Mouse (Mus musculus) layer of hippocampus, adult 9-10 months (tissue): Measurements from ENCODE around the gene Per2.
"Not testable (repeated sequence)": the region's sequence is repeated elsewhere in the genome, so short reads cannot be mapped to it uniquely, and the experiment has no call there.

Experiments used
- DNase-seq: peaks from one replicate; pipeline ENCODE4 v3.0.0; 2022; ENCODE audit warnings: low spot score

Gene Per2

GRCm38 (mm10) chr1:91459059-91459809 lies at the start of gene Per2:
Gene Per2, minus strand, starts transcription at chr1:91459324.
- peak; percentile 99 for DNase-seq

DNA sequence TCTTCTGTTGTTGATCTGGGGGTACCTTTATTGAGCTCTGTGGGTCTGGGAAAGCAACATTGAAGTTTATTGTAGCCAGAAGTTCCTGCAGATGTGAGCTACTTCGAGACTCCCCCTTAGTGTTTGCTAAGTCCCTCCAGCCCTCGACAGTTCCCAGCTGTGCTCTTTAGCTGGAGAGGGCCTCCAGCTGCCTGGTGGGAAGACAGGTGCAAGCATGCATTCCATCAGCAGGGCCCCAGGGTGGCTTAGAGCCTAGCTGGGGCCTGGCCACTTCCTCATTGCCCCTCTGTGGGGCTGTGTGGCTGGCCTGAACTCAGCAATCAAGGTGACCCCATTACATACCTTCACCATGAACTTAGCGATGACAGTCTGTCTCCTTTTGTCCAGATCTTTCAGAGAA lies 45.5 kb upstream of the Per2 start:
- DNase-seq = no peak

GRCm38 (mm10) chr1:91498579-91498978 lies 39.5 kb upstream of the Per2 start:
- no peak for DNase-seq

DNA sequence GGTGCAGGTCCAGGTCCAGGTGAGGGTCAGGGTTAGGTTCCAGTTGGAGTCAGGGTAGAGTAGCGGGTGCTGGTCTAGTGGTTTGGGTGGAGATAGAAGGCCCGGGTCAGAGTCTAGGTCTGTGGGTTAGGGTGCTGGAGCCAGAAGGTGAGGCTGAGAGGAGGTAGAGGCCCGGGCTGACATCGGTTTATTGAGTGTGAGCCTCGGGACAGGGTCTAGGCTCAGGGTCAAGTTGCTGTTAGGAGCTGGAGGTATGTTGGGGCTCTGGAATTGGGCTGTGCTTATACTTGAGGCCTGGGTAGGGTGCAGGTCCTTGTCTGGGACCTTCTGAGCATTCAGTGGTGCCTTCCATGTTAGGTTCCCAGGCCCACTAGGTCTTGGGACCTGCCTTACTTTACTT lies 36.2 kb upstream of the Per2 start:
- DNase-seq = no peak

DNA sequence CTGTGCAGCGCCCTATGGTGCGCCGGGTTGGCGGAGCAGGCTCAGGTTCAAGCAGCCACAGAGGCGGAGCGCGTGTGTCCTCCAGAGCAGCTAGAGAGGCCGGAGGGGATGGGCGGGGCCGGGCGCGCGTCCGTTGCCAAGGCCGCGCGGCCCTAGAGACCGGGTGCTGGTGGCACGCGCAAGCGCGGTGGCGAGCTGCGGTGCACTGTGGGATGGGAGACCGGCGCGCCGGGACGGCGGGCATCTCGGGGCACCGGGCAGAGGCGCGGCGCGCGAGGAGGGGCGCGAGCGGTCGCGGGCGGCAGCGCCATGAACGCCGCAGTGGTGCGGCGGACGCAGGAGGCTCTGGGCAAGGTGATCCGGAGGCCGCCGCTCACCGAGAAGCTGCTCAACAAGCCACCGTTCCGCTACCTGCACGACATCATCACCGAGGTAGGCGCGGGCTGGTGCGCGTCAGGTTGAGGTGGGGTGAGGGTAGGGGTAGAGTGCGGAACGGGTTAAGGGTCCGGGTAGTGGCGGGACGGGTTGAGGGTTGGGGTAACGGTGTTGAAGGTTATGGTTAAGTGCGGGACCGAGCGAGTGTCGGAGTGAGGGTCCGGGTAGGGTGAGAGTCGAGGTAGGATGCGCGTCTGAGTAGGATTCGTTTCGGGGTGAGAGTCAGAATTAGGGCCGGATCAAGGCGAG lies 35.5 kb upstream of the Per2 start, which contains the start of gene Traf3ip1:
Traf3ip1 (plus strand) TSS at position 191 of the 684 bp plus-strand sequence.
- peak; percentile 63 for DNase-seq

GRCm38 (mm10) chr1:91493938-91494337 lies 34.8 kb upstream of the Per2 start:
- no peak for DNase-seq

DNA sequence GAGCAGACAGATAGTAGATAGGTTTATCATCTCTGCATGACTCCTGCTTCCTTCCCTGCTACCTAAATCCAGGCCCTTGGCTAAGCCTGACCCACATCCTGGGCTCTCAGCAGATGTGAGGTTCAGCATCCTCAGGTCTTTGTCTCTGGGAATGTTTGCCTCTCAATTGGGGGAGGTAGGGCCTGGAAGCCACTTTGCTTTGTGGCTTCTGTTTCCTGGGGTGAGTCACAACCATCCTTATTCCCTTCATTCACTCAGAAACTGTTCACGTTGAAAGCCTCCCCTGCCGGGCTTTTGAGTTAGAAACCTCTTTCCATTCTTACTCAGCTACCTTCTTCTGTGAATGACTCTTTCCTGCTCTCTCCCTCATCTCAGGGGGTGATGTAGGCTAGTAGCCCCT lies 33.6 kb upstream of the Per2 start:
- no peak for DNase-seq

GRCm38 (mm10) chr1:91490322-91490721 lies 31.2 kb upstream of the Per2 start:
- DNase-seq = no peak

- DNase-seq = no peak
Observed at GRCm38 (mm10) chr1:91486165-91486564, 27.0 kb upstream of the Per2 start.

- no peak for DNase-seq
Observed at GRCm38 (mm10) chr1:91485422-91485821, 26.3 kb upstream of the Per2 start.

DNA sequence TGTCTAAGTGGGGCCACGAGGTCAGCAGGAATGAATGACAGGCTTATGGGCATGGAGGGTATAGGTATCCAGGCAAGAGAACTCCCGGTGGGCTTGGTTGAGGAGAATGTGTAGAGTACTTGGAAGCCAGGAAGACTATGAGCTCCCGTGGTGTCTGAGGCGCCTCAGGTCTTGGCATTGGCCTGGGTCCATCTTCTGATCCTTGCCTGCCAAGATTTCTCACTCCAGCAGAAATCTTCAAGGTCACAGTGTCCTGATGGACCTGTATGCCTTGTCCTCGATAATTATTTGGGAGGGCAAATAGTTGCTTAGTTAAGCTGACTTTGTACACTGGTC lies 24.9 kb upstream of the Per2 start:
- DNase-seq = no peak

GRCm38 (mm10) chr1:91483304-91484010 lies 24.3 kb upstream of the Per2 start:
- DNase-seq = peak; percentile 70

DNA sequence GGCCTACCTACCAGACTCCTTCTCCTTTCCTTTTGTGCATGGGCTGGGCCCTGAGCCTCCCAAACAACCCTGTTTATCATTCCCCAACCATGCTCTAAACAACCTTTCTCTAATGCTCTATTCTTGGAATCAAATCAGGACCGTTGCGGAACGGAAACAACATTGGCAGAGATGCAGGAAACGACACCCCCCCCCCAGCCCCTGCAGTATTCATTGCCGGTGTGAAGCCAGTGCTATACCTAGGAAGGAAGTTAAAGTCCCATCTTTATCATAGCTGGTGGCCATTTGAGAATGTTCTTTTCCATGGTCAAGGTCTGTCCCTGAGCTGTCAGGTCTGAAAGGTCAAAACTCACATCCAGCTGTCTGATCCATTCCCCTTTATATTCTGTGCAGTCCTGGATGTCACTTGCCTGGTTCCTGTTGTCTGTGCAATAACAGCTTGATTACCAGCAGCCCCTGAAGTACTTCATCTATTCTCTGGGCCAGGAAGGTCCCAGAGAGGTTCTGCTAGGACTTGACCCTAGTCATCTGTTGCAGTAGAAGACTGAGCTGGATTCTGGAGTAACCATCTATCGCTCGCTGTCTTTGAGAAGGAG lies 23.6 kb upstream of the Per2 start:
- no peak for DNase-seq

DNA sequence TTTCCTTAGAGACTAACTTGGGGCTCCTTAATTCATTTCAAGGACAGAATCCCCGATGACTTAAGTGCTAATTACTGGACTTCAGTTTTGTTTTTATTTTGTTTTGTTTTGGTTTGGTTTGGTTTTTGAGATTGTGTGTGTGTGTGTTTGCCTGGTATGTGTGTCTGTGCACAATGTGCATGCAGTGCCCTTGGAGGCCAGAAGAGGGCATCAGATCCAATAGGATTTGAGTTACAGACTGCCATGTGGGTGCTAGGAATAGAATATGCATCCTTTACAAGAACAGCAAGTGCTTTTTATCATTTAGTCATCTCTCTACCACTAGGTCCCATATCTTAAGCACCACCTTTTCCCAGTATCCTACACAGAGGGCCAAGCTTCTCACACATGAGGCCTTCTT lies 19.8 kb upstream of the Per2 start:
- no peak for DNase-seq

- DNase-seq = not testable (repeated sequence)
Observed at GRCm38 (mm10) chr1:91478145-91478544, 19.0 kb upstream of the Per2 start.

DNA sequence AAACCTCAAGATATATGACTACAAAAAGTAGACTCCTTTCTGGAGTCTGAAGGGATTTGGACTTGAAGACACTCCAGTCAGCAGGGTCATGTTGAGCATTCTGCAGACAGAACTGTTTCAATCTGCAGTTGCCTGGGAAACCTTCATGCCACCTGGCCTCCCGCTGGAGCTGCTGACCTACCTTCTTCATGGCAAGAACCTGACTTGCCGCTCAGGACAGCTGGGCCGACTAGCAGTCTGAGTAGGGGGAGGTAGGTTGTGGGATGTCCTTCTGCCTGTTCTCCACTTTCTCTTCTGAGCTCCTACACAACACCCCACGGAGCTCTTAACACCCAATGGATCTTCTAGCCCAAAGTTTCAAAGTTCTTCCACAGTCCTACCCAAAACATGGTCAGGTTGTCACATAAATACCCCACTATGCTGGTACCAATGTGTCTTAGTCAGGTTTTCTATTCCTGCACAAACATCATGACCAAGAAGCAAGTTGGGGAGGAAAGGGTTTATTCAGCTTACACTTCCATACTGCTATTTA lies 10.8 kb upstream of the Per2 start:
- DNase-seq = no peak

DNA sequence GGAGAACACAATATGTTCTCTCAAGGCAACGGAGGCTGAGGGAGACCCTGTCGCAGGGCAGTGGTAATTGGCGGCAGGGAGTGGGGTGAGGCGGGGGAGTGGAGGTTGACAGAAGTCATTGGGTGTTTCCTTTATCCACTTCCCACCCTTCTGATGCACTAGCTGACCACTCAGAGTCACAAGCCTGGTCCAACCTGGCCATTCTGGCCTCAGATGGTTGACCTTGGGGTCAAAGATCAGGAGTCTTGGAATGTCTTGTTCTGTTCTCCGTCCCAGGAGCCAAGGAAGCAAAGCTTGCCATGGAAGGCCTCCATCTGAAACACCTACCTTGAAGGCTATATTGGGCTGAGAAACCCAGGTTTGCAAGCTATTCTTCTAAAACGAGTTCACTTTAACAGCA lies 7.1 kb upstream of the Per2 start:
- no peak for DNase-seq

GRCm38 (mm10) chr1:91465244-91465643 lies 6.1 kb upstream of the Per2 start:
- DNase-seq = no peak

GRCm38 (mm10) chr1:91464436-91464835 lies 5.3 kb upstream of the Per2 start:
- DNase-seq = no peak

DNA sequence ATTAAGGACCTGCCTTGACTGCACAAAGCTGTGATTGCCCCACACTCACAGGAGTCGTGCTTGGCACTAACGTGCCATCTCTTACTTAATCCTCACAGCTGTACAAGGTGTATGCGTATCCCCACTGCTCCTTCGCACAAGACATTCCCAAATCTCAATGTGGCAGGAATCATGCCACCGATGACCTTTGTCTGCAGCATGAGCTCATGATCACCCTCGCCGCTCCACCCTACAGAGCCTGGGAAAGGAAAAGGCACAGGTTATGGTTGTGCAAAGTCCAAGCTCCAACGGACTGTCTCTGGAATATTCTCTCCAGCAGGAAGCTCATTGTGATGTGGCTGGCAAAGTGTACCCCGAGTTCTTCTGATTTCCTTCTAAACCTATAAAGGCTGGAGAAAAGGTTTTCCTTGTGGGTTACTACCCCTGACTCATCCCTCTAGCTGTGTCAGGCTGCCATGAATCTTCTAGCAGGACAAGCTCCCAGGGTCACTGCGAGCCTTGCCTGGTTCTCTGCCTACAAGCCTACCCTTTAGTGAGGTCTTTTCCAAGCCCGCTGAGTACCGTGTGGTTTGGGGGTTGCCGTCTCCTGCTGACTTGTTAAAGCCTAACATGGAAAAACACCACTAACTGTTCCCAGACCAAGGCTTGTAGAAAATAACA lies 4.3 kb upstream of the Per2 start:
- no peak for DNase-seq

DNA sequence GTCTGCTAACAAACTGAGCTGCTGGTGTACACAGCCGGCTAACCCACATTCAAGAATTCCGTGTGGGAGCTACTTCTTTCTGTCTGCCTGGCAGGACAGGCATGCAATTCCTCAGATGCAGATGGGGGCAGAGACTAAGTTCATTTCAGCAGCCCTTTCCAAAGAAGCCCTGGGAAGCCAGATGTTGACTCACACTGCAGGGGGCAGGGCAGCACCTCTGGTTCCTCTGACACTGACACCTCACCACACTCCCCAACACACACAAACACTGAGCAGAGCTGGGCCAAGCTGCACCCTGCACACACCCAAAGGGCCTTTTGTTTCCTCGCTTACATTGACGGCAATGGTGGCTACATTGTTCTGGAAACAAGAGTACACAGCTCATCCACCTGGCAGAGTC lies 1.4 kb upstream of the Per2 start:
- no peak for DNase-seq

- no peak for DNase-seq
Observed at GRCm38 (mm10) chr1:91460069-91460468, 945 bp upstream of the Per2 start.
